Mouse (Mus musculus): ENCODE measurements around the gene Lmntd2. TPM values are rescaled to one million over a fixed set of nuclear protein-coding genes. Genes with fewer than 3 reads are reported as not detected.
"Not testable (repeated sequence)": the region's sequence is repeated elsewhere in the genome, so short reads cannot be mapped to it uniquely, and the experiment has no call there.

Lmntd2 gene
- polyA plus RNA-seq (2012; rRNA removed): 6.8 and 7.4 TPM in 2 replicates

- no peak within 1 kb of the TSS for H3K4me3 ChIP-seq (ENCODE audit: extremely low read depth, insufficient read depth, insufficient read length)
- DNase-seq (ENCODE audit: low read depth in 1 of 2, low spot score in 2 of 2): no peak
- WGBS: 96% methylated on average over 11 of the region's 11 CpGs
- peaks cover 12% of the 10 kb centered on the region for H3K4me1 ChIP-seq (ENCODE audit: control insufficient read depth, insufficient read depth, insufficient read length)
- no peaks in the 10 kb centered on the region for H3K36me3 ChIP-seq (ENCODE audit: control insufficient read depth, insufficient read depth, low read length)
- no peak for TF ChIP-seq CTCF (IDR thresholded peaks at IDR 0.05; ENCODE audit: extremely low read depth, insufficient read depth, insufficient read length, insufficient replicate concordance)
- no peak for TF ChIP-seq POLR2A (IDR thresholded peaks at IDR 0.05; ENCODE audit: low read depth, low read length)
- no peaks in the 10 kb centered on the region; the same call in 1 of the 2 replicates for H3K27me3 ChIP-seq (ENCODE audit: control insufficient read depth, insufficient read depth, low read length)
- no peak within 1 kb of the TSS for H3K27ac ChIP-seq (ENCODE audit: insufficient read depth, low read length)
Observed at GRCm38 (mm10) chr7:141213605-141214235, at the start of gene Lmntd2. Lmntd2 (minus strand) TSS chr7:141214080.

DNA sequence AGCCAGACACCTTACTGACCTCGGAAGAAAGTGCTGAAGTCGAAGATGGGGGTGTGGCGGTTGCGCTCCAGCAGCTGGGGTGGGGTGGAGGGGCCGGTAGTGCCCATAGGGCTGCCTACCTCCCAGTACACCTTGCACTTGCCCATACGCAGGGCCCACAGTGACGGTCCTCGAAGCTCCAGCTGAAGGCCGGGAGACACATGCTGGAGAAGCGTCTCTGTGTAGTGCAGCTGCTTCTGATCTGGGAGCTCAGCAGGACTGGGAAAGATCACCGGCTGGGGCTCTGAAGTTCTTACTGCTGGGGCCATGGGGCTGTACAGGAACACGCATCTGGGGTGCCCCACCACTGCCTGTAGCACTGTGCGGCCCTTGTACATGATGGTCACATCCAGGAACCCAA is 49.8 kb upstream of the Lmntd2 start:
- no peaks in the 10 kb centered on the region for H3K27me3 ChIP-seq (ENCODE audit: control insufficient read depth, insufficient read depth, low read length)
- 96% methylated on average over 13 of the region's 13 CpGs for WGBS
- H3K27ac ChIP-seq (ENCODE audit: insufficient read depth, low read length): no peak overlapping the region
- H3K36me3 ChIP-seq (ENCODE audit: control insufficient read depth, insufficient read depth, low read length): peaks cover 51% of the 10 kb centered on the region
- TF ChIP-seq CTCF (IDR thresholded peaks at IDR 0.05; ENCODE audit: extremely low read depth, insufficient read depth, insufficient read length, insufficient replicate concordance) (no peak), POLR2A (IDR thresholded peaks at IDR 0.05; ENCODE audit: low read depth, low read length) (no peak)
- peaks cover 13% of the 10 kb centered on the region; the same call in 1 of the 2 replicates for H3K4me1 ChIP-seq (ENCODE audit: control insufficient read depth, insufficient read depth, insufficient read length)
- H3K4me3 ChIP-seq (ENCODE audit: extremely low read depth, insufficient read depth, insufficient read length): no peak overlapping the region
- no peak for DNase-seq (ENCODE audit: low read depth in 1 of 2, low spot score in 2 of 2)

DNA sequence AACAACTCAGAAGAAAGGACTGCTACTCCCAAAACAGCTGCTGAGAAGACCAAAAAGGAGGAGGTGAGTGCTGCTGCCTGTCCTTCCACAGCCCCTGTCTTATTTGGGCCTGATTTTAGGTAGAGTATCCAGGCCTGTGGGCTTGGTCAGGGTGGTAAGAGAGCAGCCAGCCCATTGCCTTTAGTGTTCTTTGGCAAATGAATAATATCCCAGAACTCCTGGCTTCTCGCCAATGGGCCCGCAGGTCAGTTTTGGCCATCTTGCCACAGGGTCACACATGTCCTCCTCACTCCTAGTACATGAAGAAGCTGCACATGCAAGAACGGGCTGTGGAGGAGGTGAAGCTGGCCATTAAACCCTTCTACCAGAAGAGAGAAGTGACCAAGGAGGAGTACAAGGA is 47.6 kb upstream of the Lmntd2 start:
- 92% methylated on average over 3 of the region's 3 CpGs for WGBS
- Histone ChIP-seq H3K27ac (ENCODE audit: insufficient read depth, low read length) (no peak overlapping the region), H3K4me3 (ENCODE audit: extremely low read depth, insufficient read depth, insufficient read length) (no peak overlapping the region), H3K36me3 (ENCODE audit: control insufficient read depth, insufficient read depth, low read length) (peaks cover 71% of the 10 kb centered on the region), H3K4me1 (ENCODE audit: control insufficient read depth, insufficient read depth, insufficient read length) (peaks cover 11% of the 10 kb centered on the region; the same call in 1 of the 2 replicates), H3K27me3 (ENCODE audit: control insufficient read depth, insufficient read depth, low read length) (no peaks in the 10 kb centered on the region)
- no peak for DNase-seq (ENCODE audit: low read depth in 1 of 2, low spot score in 2 of 2)
- TF ChIP-seq CTCF (IDR thresholded peaks at IDR 0.05; ENCODE audit: extremely low read depth, insufficient read depth, insufficient read length, insufficient replicate concordance) (no peak), POLR2A (IDR thresholded peaks at IDR 0.05; ENCODE audit: low read depth, low read length) (no peak)

DNA sequence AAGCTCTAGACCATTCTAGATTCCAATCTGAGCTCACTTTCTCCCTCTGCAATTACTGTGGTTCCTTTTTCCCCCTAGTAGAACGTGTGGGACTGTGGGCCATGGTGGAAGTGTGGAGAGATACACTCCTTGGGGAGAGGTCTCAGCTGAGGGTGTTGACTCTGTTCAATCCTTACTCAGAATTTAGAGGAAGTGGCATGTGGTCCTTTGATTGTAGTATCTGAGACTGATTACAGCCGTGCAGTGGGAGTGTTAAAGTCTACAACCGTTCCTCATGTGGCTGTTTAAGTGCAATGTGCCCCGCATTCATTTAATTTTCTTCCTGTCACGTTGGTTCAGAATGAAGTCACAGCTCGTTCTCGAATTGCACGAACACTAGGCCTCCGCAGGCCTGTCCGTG is 42.3 kb upstream of the Lmntd2 start:
- TF ChIP-seq POLR2A (IDR thresholded peaks at IDR 0.05; ENCODE audit: low read depth, low read length) (no peak), CTCF (IDR thresholded peaks at IDR 0.05; ENCODE audit: extremely low read depth, insufficient read depth, insufficient read length, insufficient replicate concordance) (no peak)
- DNase-seq (ENCODE audit: low read depth in 1 of 2, low spot score in 2 of 2): no peak
- no peak overlapping the region for H3K4me3 ChIP-seq (ENCODE audit: extremely low read depth, insufficient read depth, insufficient read length)
- H3K27ac ChIP-seq (ENCODE audit: insufficient read depth, low read length): no peak overlapping the region
- no peaks in the 10 kb centered on the region for H3K27me3 ChIP-seq (ENCODE audit: control insufficient read depth, insufficient read depth, low read length)
- 91% methylated on average over 10 of the region's 10 CpGs for WGBS
- peaks cover 65% of the 10 kb centered on the region for H3K36me3 ChIP-seq (ENCODE audit: control insufficient read depth, insufficient read depth, low read length)
- H3K4me1 ChIP-seq (ENCODE audit: control insufficient read depth, insufficient read depth, insufficient read length): no peaks in the 10 kb centered on the region

- 76% methylated on average over 4 of the region's 4 CpGs for WGBS
- peaks cover 48% of the 10 kb centered on the region for H3K36me3 ChIP-seq (ENCODE audit: control insufficient read depth, insufficient read depth, low read length)
- not testable (repeated sequence) for H3K4me1 ChIP-seq (ENCODE audit: control insufficient read depth, insufficient read depth, insufficient read length); H3K4me3 ChIP-seq (ENCODE audit: extremely low read depth, insufficient read depth, insufficient read length); DNase-seq (ENCODE audit: low read depth in 1 of 2, low spot score in 2 of 2); H3K27ac ChIP-seq (ENCODE audit: insufficient read depth, low read length); H3K27me3 ChIP-seq (ENCODE audit: control insufficient read depth, insufficient read depth, low read length)
Observed at GRCm38 (mm10) chr7:141250486-141250885, 36.6 kb upstream of the Lmntd2 start.

GRCm38 (mm10) chr7:141231551-141231950 is 17.7 kb upstream of the Lmntd2 start:
- DNase-seq (ENCODE audit: low read depth in 1 of 2, low spot score in 2 of 2): no peak
- 98% methylated on average over 10 of the region's 10 CpGs for WGBS
- TF ChIP-seq POLR2A (IDR thresholded peaks at IDR 0.05; ENCODE audit: low read depth, low read length) (no peak), CTCF (IDR thresholded peaks at IDR 0.05; ENCODE audit: extremely low read depth, insufficient read depth, insufficient read length, insufficient replicate concordance) (no peak)
- H3K4me3 ChIP-seq (ENCODE audit: extremely low read depth, insufficient read depth, insufficient read length): no peak overlapping the region
- H3K27ac ChIP-seq (ENCODE audit: insufficient read depth, low read length): no peak overlapping the region
- H3K36me3 ChIP-seq (ENCODE audit: control insufficient read depth, insufficient read depth, low read length): peaks cover 19% of the 10 kb centered on the region
- H3K4me1 ChIP-seq (ENCODE audit: control insufficient read depth, insufficient read depth, insufficient read length): peaks cover 12% of the 10 kb centered on the region
- no peaks in the 10 kb centered on the region for H3K27me3 ChIP-seq (ENCODE audit: control insufficient read depth, insufficient read depth, low read length)

- no peak for DNase-seq (ENCODE audit: low read depth in 1 of 2, low spot score in 2 of 2)
- H3K36me3 ChIP-seq (ENCODE audit: control insufficient read depth, insufficient read depth, low read length): peaks cover 18% of the 10 kb centered on the region
- 90% methylated on average over 3 of the region's 3 CpGs for WGBS
Observed at GRCm38 (mm10) chr7:141231111-141231510, 17.2 kb upstream of the Lmntd2 start.

More at GRCm38 (mm10) chr7:141231111-141231510, 17.2 kb upstream of the Lmntd2 start:
- H3K27me3 ChIP-seq (ENCODE audit: control insufficient read depth, insufficient read depth, low read length): no peaks in the 10 kb centered on the region
- peaks cover 12% of the 10 kb centered on the region for H3K4me1 ChIP-seq (ENCODE audit: control insufficient read depth, insufficient read depth, insufficient read length)
- H3K4me3 ChIP-seq (ENCODE audit: extremely low read depth, insufficient read depth, insufficient read length): no peak overlapping the region
- no peak for TF ChIP-seq POLR2A (IDR thresholded peaks at IDR 0.05; ENCODE audit: low read depth, low read length)
- no peak for TF ChIP-seq CTCF (IDR thresholded peaks at IDR 0.05; ENCODE audit: extremely low read depth, insufficient read depth, insufficient read length, insufficient replicate concordance)
- no peak overlapping the region for H3K27ac ChIP-seq (ENCODE audit: insufficient read depth, low read length)
